Mouse (Mus musculus): Measurements from ENCODE around the gene Agrp. TPM values are rescaled to one million over a fixed set of nuclear protein-coding genes. Genes with fewer than 3 reads are reported as not detected.

Gene Agrp
- total and polyA plus RNA-seq, 3 experiments = 0.63 TPM; not detected in 2

DNA sequence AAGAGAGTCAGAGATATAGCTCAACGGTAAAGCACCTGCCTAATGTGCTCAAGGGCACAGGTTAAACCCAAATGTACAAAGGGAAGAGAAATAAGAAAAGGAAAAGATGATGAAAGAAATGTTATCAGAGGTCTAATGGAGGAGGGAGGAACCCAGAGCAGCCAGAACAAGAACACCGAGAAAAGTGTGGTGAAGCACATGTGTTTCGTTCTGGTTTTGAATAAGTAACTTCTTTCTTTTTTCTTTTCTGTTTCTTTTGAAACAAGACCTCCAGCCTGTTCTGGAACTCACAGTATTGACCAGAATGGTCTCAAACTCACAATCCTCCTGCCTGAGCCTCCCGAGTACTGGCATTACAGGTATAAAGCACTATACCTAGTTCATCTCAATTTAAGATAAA lies 7.9 kb downstream of the Agrp start:
- DNase-seq (ENCODE audit: low read depth, low spot score) = no peak
- Histone ChIP-seq H3K36me3 (ENCODE audit: control insufficient read depth in 1 of 2, insufficient read depth in 2 of 2, low read length in 2 of 2) (peaks cover 0 to 3% of the 10 kb centered on the region in 2 experiments; a peak in 2 of 4 replicates), H3K9ac (ENCODE audit: control insufficient read depth, low read depth, low read length, poor library complexity, severe bottlenecking) (no peak overlapping the region)

DNA sequence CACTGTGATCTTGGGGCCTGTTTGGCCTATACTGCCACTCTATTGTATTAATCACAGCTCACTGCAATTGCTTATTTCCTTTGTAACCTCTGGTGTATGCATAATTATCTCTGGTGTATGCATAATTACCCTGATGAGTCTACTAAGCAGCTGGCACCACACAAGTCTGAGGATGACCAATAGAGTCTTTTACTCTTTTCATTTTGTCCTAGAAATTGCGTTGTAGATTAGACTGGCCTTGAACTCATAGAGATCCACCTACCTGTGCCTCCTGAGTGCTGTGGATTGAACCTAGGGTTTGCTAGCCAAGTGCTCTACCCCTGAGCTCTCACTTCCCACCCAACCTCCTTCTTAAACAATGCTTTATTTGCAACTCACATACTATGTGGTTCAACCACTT lies 11.1 kb downstream of the Agrp start:
- Histone ChIP-seq H3K36me3 (ENCODE audit: control insufficient read depth in 1 of 2, insufficient read depth in 2 of 2, low read length in 2 of 2) (peaks cover 0 to 3% of the 10 kb centered on the region in 2 experiments; a peak in 2 of 4 replicates), H3K4me1 (ENCODE audit: control insufficient read depth in 1 of 2, insufficient read depth in 2 of 2, low read length in 2 of 2) (no peaks in the 10 kb centered on the region), H3K27me3 (ENCODE audit: control insufficient read depth in 1 of 2, insufficient read depth in 2 of 2, low read length in 2 of 2) (no peaks in the 10 kb centered on the region), H3K79me2 (ENCODE audit: control insufficient read depth, insufficient read depth, low read length, poor library complexity) (no peaks in the 10 kb centered on the region), H3K27ac (ENCODE audit: control insufficient read depth, low read depth, low read length) (no peak overlapping the region), H3K4me3 (ENCODE audit: control insufficient read depth in 1 of 2, insufficient read depth in 1 of 2, low read depth in 2 of 2, low read length in 2 of 2) (no peak overlapping the region), H3K9me3 (replicated peaks; ENCODE audit: insufficient read depth, low read length) (no peaks in the 10 kb centered on the region), H3K9ac (ENCODE audit: control insufficient read depth, low read depth, low read length, poor library complexity, severe bottlenecking) (no peak overlapping the region)
- TF ChIP-seq JUND (IDR thresholded peaks at IDR 0.05; ENCODE audit: low read depth, low read length) (no peak), TCF12 (IDR thresholded peaks at IDR 0.05; ENCODE audit: low read depth, low read length) (no peak), RCOR1 (IDR thresholded peaks at IDR 0.05; ENCODE audit: low read depth, low read length) (no peak), POLR2A (IDR thresholded peaks at IDR 0.05; ENCODE audit: control insufficient read depth in 1 of 2, insufficient read depth in 1 of 2, low read depth in 1 of 2, low read length in 2 of 2, poor library complexity in 1 of 2) (no peak), MAX (IDR thresholded peaks at IDR 0.05; ENCODE audit: low read length) (no peak), EP300 (IDR thresholded peaks at IDR 0.05; ENCODE audit: low read depth in 1 of 2, low read length in 2 of 2) (no peak), E2F4 (IDR thresholded peaks at IDR 0.05; ENCODE audit: borderline replicate concordance, low read depth, low read length) (no peak), MXI1 (IDR thresholded peaks at IDR 0.05; ENCODE audit: low read depth, low read length) (no peak), UBTF (IDR thresholded peaks at IDR 0.05; ENCODE audit: borderline replicate concordance, insufficient read depth, low read depth, low read length) (no peak), ZC3H11A (IDR thresholded peaks at IDR 0.05; ENCODE audit: low read depth, low read length) (no peak), MAFK (IDR thresholded peaks at IDR 0.05; ENCODE audit: borderline replicate concordance, low read depth, low read length) (no peak), USF2 (IDR thresholded peaks at IDR 0.05; ENCODE audit: borderline replicate concordance in 1 of 2, insufficient read depth in 1 of 2, low read depth in 1 of 2, low read length in 2 of 2) (no peak)
- DNase-seq (ENCODE audit: low read depth, low spot score) = no peak

More for the DNA sequence above, 7.9 kb downstream of the Agrp start:
- no peaks in the 10 kb centered on the region for H3K27me3 ChIP-seq (ENCODE audit: control insufficient read depth in 1 of 2, insufficient read depth in 2 of 2, low read length in 2 of 2)
- no peak overlapping the region for H3K4me3 ChIP-seq (ENCODE audit: control insufficient read depth in 1 of 2, insufficient read depth in 1 of 2, low read depth in 2 of 2, low read length in 2 of 2)
- no peak overlapping the region for H3K27ac ChIP-seq (ENCODE audit: control insufficient read depth, low read depth, low read length)
- H3K79me2 ChIP-seq (ENCODE audit: control insufficient read depth, insufficient read depth, low read length, poor library complexity) = no peaks in the 10 kb centered on the region
- H3K4me1 ChIP-seq (ENCODE audit: control insufficient read depth in 1 of 2, insufficient read depth in 2 of 2, low read length in 2 of 2) = no peaks in the 10 kb centered on the region; a peak in 1 of 4 replicates
- no peaks in the 10 kb centered on the region for H3K9me3 ChIP-seq (replicated peaks; ENCODE audit: insufficient read depth, low read length)
- TF ChIP-seq MAZ (IDR thresholded peaks at IDR 0.05; ENCODE audit: low read depth, low read length) (no peak), NELFE (IDR thresholded peaks at IDR 0.05; ENCODE audit: low read depth, low read length) (no peak), ZC3H11A (IDR thresholded peaks at IDR 0.05; ENCODE audit: low read depth, low read length) (no peak), ZKSCAN1 (IDR thresholded peaks at IDR 0.05; ENCODE audit: low read depth, low read length) (no peak), E2F4 (IDR thresholded peaks at IDR 0.05; ENCODE audit: borderline replicate concordance, low read depth, low read length) (no peak), ZMIZ1 (IDR thresholded peaks at IDR 0.05; ENCODE audit: low read depth, low read length) (no peak), RAD21 (IDR thresholded peaks at IDR 0.05; ENCODE audit: low read depth, low read length) (no peak), CHD1 (IDR thresholded peaks at IDR 0.05; ENCODE audit: low read depth, low read length) (no peak)

All from MEL (cell line).